ENCODE assay signal across 28 mouse cellular contexts in genomic region chr6:97267132-97267531, GRCm38 (mm10). TPM values are rescaled to one million over a fixed set of nuclear protein-coding genes. Genes with fewer than 3 reads are reported as not detected.
"Had no signal": no experiment of that assay in that cellular context is flagged by ENCODE, and none has a peak within 500 bp of the region (broad histone marks: within the 10 kb centered on the region; RNA-seq: fewer than 3 reads in every experiment).

No protein-coding gene starts in this region.

- H3K4me2 ChIP-seq: heart, embryonic 12.5 days; hindbrain, embryonic 12.5 days; hindbrain, embryonic 14.5 days; intestine, embryonic 15.5 days; limb, embryonic 13.5 days; limb, embryonic 15.5 days; liver, embryonic 11.5 days; liver, embryonic 13.5 days had no signal

- H3K4me1 ChIP-seq: heart, embryonic 10.5 days; hindbrain, embryonic 10.5 days; hindbrain, embryonic 12.5 days; intestine, embryonic 15.5 days; limb, embryonic 13.5 days; limb, embryonic 15.5 days; liver, embryonic 13.5 days had no signal

- ATAC-seq: hindbrain, embryonic 16.5 days; inflammation-experienced regulatory T-cells, adult 6 months; intestine, embryonic 15.5 days; intestine, postnatal 0 days had no signal

- DNase-seq: heart, adult 2 months; heart, postnatal 10 days; heart, postnatal 4 days; kidney, adult 18-20 months; kidney, adult 8-10 months; kidney, postnatal 10 days; kidney, postnatal 25 days; kidney, postnatal 4 days; left cerebral cortex, postnatal 4 days; liver, embryonic 13.5 days had no signal

- H3K27ac ChIP-seq: hindbrain, embryonic 10.5 days; hindbrain, embryonic 12.5 days; hindbrain, embryonic 14.5 days; intestine, embryonic 15.5 days; layer of hippocampus, adult 2 months; limb, embryonic 13.5 days; limb, embryonic 15.5 days; liver, embryonic 13.5 days had no signal

- H3K9me3 ChIP-seq: heart, embryonic 10.5 days; heart, embryonic 12.5 days; hindbrain, embryonic 10.5 days; hindbrain, embryonic 12.5 days; intestine, embryonic 15.5 days; limb, embryonic 13.5 days; limb, embryonic 15.5 days; liver, embryonic 13.5 days had no signal

- H3K9ac ChIP-seq: heart, embryonic 12.5 days; hindbrain, embryonic 12.5 days; hindbrain, embryonic 14.5 days; intestine, embryonic 15.5 days; limb, embryonic 13.5 days; limb, embryonic 15.5 days; liver, embryonic 13.5 days had no signal

- H3K4me3 ChIP-seq: heart, adult 2 months; heart, embryonic 10.5 days; heart, embryonic 12.5 days; hindbrain, embryonic 10.5 days; hindbrain, embryonic 12.5 days; intestine, embryonic 15.5 days; layer of hippocampus, adult 2 months; limb, embryonic 13.5 days; limb, embryonic 15.5 days; liver, embryonic 13.5 days had no signal

- H3K27me3 ChIP-seq: heart, embryonic 12.5 days; hindbrain, embryonic 12.5 days; intestine, embryonic 15.5 days; limb, embryonic 13.5 days; limb, embryonic 15.5 days; liver, embryonic 13.5 days had no signal

- H3K36me3 ChIP-seq: heart, embryonic 10.5 days; heart, embryonic 12.5 days; hindbrain, embryonic 10.5 days; hindbrain, embryonic 12.5 days; intestine, embryonic 15.5 days; limb, embryonic 13.5 days; limb, embryonic 15.5 days; liver, embryonic 13.5 days had no signal

RNA-seq across cellular contexts. Expression of gene Lmod3, which starts 14.6 kb away (rescaled TPM):
- total RNA-seq: granulocyte monocyte progenitor cell, adult 5-6 weeks; layer of hippocampus, adult 2 months; layer of hippocampus, postnatal 25 days; left cerebral cortex, postnatal 25 days had no signal
- polyA plus RNA-seq: frontal cortex, adult 2 months; hindbrain, embryonic 10.5 days; hindbrain, embryonic 14.5 days; hindbrain, embryonic 16.5 days; kidney, embryonic 14.5 days; liver, embryonic 11.5 days had no signal
